Mouse (Mus musculus) heart, postnatal 0 days (tissue): ENCODE results near the gene Phxr2.

Experiments
- CTCF ChIP-seq: IDR thresholded peaks from 2 replicates; pipeline ENCODE4 v1.5.1; 2016; ENCODE audit warnings: antibody characterized with exemption, control low read depth, low read depth
- EP300 ChIP-seq: IDR thresholded peaks from 2 replicates; pipeline ENCODE4 v1.6.1; 2016; ENCODE audit warnings: antibody characterized with exemption, low read depth

DNA sequence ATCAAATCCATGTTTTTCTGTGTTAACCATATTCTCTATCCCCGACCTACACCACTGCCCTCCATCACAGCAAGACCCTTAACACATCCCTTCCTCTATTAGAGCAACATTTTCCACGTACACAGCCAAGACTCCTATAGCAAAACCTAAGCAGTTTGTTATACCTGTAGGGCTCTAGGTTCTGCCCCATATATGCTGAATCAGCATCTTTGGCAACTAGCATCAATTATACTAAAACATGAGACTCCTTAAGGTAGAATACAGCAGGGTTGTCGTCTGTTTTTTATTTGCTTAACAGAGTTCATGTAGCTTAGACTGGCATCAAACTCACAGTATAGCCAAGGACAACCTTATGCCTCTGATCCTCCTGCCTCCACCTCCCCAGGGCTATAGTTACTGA, 20.6 kb downstream of the Phxr2 start:
- TF ChIP-seq CTCF, result no peak
- no peak for TF ChIP-seq EP300
